Mouse (Mus musculus) forebrain, embryonic 15.5 days (tissue): ENCODE measurements around the gene Cd47. TPM values are rescaled to one million over a fixed set of nuclear protein-coding genes. Genes with fewer than 3 reads are reported as not detected.

Experiments used
- ATAC-seq: fragments of 200-750 bp; cut with Nextera tagmentation; replicated peaks from 2 replicates; pipeline ENCODE4 v1.8.0; 2017; ENCODE audit warnings: mild to moderate bottlenecking, moderate TSS enrichment, moderate library complexity
- H3K27ac ChIP-seq: fragments of 300-500 bp; sonication (generic); replicated peaks from 2 replicates; pipeline ENCODE4 v1.5.1; 2015; ENCODE audit warnings: mild to moderate bottlenecking, inconsistent platforms
- H3K27me3 ChIP-seq: fragments of 300-500 bp; sonication (generic); 2 replicates; pipeline ENCODE4 v1.6.1; 2015; ENCODE audit warnings: inconsistent platforms
- H3K36me3 ChIP-seq: fragments of 300-500 bp; sonication (generic); 2 replicates; pipeline ENCODE4 v1.6.1; 2015; ENCODE audit warnings: mild to moderate bottlenecking, inconsistent platforms
- H3K4me1 ChIP-seq: fragments of 300-500 bp; sonication (generic); 2 replicates; pipeline ENCODE4 v1.6.1; 2015; ENCODE audit warnings: inconsistent platforms
- H3K4me2 ChIP-seq: fragments of 300-500 bp; sonication (generic); replicated peaks from 2 replicates; pipeline ENCODE4 v1.6.1; 2015; ENCODE audit warnings: mild to moderate bottlenecking, inconsistent platforms
- H3K4me3 ChIP-seq: fragments of 300-500 bp; sonication (generic); 2 replicates; pipeline ENCODE4 v1.5.1; 2015; ENCODE audit warnings: mild to moderate bottlenecking, inconsistent platforms
- H3K9ac ChIP-seq: fragments of 300-500 bp; sonication (generic); replicated peaks from 2 replicates; pipeline ENCODE4 v1.6.1; 2015; ENCODE audit warnings: mild to moderate bottlenecking, inconsistent platforms
- H3K9me3 ChIP-seq: fragments of 300-500 bp; sonication (generic); 2 replicates; pipeline ENCODE4 v1.6.1; 2016; ENCODE audit warnings: inconsistent platforms
- WGBS: fragments of 180-500 bp; shearing (Covaris S2); methylation state at CpG from one replicate; pipeline ENCODE4 v1.1.7; 2015; ENCODE audit warnings: mixed read lengths; 5-methylcytosine and 5-hydroxymethylcytosine counted together
- polyA plus RNA-seq: library from polyadenylated mRNA; unstranded; fragments of >200 nt; fragmentation: Nextera tagmentation; extraction: Ambion mirVana; gene quantifications from 2 replicates; pipeline ENCODE4 v1.2.1, GENCODE M21; 2015

The Cd47 gene
- polyA plus RNA-seq, 1 experiment from 2014 or later = 123 TPM

- peaks cover 5% of the 10 kb centered on the region for H3K4me1 ChIP-seq
- H3K9me3 ChIP-seq = no peaks in the 10 kb centered on the region
- H3K27ac ChIP-seq = no peak overlapping the region
- H3K4me2 ChIP-seq = no peak overlapping the region
- ATAC-seq = peak; percentile 78
- WGBS = 28% methylated on average over 5 of the region's 5 CpGs
- H3K36me3 ChIP-seq = no peaks in the 10 kb centered on the region
- H3K9ac ChIP-seq = no peak overlapping the region
- H3K27me3 ChIP-seq = no peaks in the 10 kb centered on the region
- H3K4me3 ChIP-seq = no peak overlapping the region
These were observed 136.5 kb downstream of the Cd47 start for GRCm38 (mm10) chr16:49936793-49937192.

- no peaks in the 10 kb centered on the region for H3K27me3 ChIP-seq
- no peaks in the 10 kb centered on the region for H3K36me3 ChIP-seq
- no peaks in the 10 kb centered on the region for H3K9me3 ChIP-seq
- H3K9ac ChIP-seq = no peak overlapping the region
- no peak overlapping the region for H3K4me3 ChIP-seq
- 55% methylated on average over 11 of the region's 11 CpGs for WGBS
- no peak overlapping the region for H3K27ac ChIP-seq
- H3K4me2 ChIP-seq = no peak overlapping the region
- ATAC-seq = peak; percentile 38; the same call in 1 of the 2 replicates
- peaks cover 5% of the 10 kb centered on the region for H3K4me1 ChIP-seq
These were observed 137.2 kb downstream of the Cd47 start for GRCm38 (mm10) chr16:49937218-49938165.

DNA sequence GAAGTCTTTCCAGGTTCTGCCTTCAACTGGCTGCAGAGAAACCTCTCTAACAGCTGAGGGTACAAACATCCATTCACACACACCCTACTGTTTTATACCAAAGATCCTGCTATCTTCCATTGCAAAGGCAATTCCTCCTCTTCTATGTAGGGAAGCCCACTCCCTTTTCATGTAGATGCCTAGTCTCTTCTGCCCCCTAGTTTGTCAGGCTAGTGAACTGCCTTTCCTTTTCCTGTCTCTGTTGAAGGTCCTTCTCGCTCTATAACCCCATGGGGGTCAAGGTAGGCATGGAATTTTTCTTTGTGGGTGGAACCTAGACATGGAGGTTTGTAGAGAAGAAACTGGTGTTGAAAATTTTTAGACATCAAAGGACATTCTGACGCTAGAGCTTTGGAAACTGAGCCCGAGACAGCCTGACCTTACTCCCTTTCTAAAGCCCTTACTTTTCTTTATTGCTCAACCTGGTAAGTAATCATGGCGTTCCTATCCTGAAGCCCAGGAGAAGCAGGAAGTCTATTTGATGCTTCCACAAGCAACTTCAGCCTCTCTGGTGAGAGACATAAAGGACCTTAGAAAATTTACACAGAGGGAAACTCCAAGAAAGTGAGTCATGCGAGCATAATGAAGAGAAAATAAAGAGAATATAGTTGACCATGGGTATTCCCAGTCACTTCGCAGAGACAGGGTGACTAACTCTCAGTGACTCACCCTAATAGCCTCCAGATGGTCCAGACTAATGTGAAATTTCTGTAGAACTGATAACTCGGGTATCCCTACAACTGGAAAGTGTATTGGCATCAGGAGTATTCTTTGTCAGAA is 138.4 kb downstream of the Cd47 start:
- Histone ChIP-seq H3K9ac (no peak overlapping the region), H3K9me3 (no peaks in the 10 kb centered on the region), H3K4me2 (no peak overlapping the region), H3K27ac (no peak overlapping the region), H3K27me3 (no peaks in the 10 kb centered on the region), H3K36me3 (no peaks in the 10 kb centered on the region), H3K4me3 (no peak overlapping the region), H3K4me1 (peaks cover 5% of the 10 kb centered on the region)
- 86% methylated on average over 7 of the region's 7 CpGs for WGBS
- ATAC-seq = no peak

GRCm38 (mm10) chr16:49939376-49939775 is 139.0 kb downstream of the Cd47 start:
- Histone ChIP-seq H3K4me3 (no peak overlapping the region), H3K27me3 (no peaks in the 10 kb centered on the region), H3K4me2 (no peak overlapping the region), H3K36me3 (no peaks in the 10 kb centered on the region), H3K9me3 (no peaks in the 10 kb centered on the region), H3K9ac (no peak overlapping the region), H3K27ac (no peak overlapping the region), H3K4me1 (peaks cover 5% of the 10 kb centered on the region)
- no peak for ATAC-seq
- WGBS = 97% methylated on average over 2 of the region's 2 CpGs

- Histone ChIP-seq H3K27ac (no peak overlapping the region), H3K36me3 (no peaks in the 10 kb centered on the region)
These were observed 140.1 kb downstream of the Cd47 start for GRCm38 (mm10) chr16:49940473-49940872.

DNA sequence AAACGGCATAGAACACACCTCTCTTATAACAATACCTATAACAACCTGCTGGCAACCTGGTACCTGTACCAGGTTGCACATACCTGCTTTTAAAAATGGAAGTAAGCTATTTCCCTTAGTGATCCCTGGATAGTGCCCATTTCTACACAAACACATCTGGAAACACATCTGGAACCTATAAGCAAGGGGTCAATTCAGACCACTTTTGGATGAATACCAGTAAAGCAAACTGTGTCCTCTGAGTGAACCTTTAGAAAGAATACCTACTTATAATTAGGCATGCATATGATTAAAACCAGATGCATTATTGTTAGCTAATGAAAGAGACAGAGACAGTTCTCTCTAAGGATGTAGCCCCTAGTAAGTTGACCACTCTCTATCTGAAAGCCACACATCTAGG is 140.7 kb downstream of the Cd47 start:
- Histone ChIP-seq H3K4me2 (no peak overlapping the region), H3K36me3 (no peaks in the 10 kb centered on the region), H3K27me3 (no peaks in the 10 kb centered on the region), H3K4me1 (peaks cover 5% of the 10 kb centered on the region), H3K9ac (no peak overlapping the region), H3K27ac (no peak overlapping the region), H3K9me3 (no peaks in the 10 kb centered on the region), H3K4me3 (no peak overlapping the region)
- ATAC-seq = no peak
- 86% methylated on average over 1 of the region's 1 CpGs for WGBS

More at GRCm38 (mm10) chr16:49940473-49940872, 140.1 kb downstream of the Cd47 start:
- no peak for ATAC-seq
- Histone ChIP-seq H3K9ac (no peak overlapping the region), H3K4me3 (no peak overlapping the region), H3K9me3 (no peaks in the 10 kb centered on the region), H3K4me2 (no peak overlapping the region), H3K27me3 (no peaks in the 10 kb centered on the region), H3K4me1 (peaks cover 5% of the 10 kb centered on the region)

- H3K36me3 ChIP-seq = no peaks in the 10 kb centered on the region
- 78% methylated on average over 1 of the region's 1 CpGs for WGBS
- ATAC-seq = no peak
These were observed 143.4 kb downstream of the Cd47 start for GRCm38 (mm10) chr16:49943726-49944125.

DNA sequence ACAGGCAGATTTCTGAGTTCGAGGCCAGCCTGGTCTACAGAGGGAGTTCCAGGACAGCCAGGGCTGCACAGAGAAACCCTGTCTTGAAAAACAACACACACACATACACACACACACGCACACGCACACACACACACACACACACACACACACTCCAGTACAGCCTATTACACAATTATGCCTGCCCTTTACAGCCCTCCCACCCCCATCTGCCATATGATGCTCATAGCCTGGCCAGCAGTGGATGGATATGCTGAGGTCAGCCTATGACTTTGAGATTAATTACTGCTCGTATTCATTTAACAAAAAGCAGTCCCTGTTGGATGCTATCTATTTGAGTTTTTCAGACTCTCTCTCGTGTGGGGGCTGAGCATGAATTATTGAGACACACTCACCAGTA is 144.8 kb downstream of the Cd47 start:
- Histone ChIP-seq H3K4me3 (no peak overlapping the region), H3K4me2 (no peak overlapping the region), H3K4me1 (no peaks in the 10 kb centered on the region), H3K9me3 (no peaks in the 10 kb centered on the region), H3K27me3 (no peaks in the 10 kb centered on the region), H3K9ac (no peak overlapping the region), H3K27ac (no peak overlapping the region), H3K36me3 (no peaks in the 10 kb centered on the region)
- 84% methylated on average over 5 of the region's 5 CpGs for WGBS
- ATAC-seq = no peak

More at GRCm38 (mm10) chr16:49943726-49944125, 143.4 kb downstream of the Cd47 start:
- Histone ChIP-seq H3K27me3 (no peaks in the 10 kb centered on the region), H3K4me3 (no peak overlapping the region), H3K4me2 (no peak overlapping the region), H3K4me1 (no peaks in the 10 kb centered on the region), H3K9ac (no peak overlapping the region), H3K27ac (no peak overlapping the region), H3K9me3 (no peaks in the 10 kb centered on the region)

DNA sequence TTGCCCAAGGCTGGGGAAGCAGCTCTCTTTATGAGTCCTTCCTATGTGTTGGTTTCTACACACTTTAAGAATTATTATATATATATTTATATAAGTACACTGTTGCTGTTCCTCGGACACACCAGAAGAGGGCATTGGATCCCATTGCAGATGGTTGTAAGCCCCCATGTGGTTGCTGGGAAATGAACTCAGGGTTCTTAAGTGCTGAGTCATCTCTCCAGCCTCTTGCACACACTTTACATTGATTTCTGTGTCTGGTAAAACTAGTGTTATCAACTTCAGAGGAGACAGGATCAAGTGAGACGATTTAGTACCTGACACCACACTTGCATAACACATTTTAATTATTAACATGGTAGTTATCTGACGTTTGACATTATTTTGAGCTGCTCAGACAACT is 146.7 kb downstream of the Cd47 start:
- H3K36me3 ChIP-seq = no peaks in the 10 kb centered on the region
- no peak for ATAC-seq
- no peaks in the 10 kb centered on the region; the same call in 1 of the 2 replicates for H3K9me3 ChIP-seq
- no peaks in the 10 kb centered on the region for H3K27me3 ChIP-seq
- WGBS = 86% methylated on average over 3 of the region's 3 CpGs
- H3K4me3 ChIP-seq = no peak overlapping the region
- no peaks in the 10 kb centered on the region for H3K4me1 ChIP-seq
- no peak overlapping the region for H3K27ac ChIP-seq
- no peak overlapping the region for H3K9ac ChIP-seq
- no peak overlapping the region for H3K4me2 ChIP-seq

GRCm38 (mm10) chr16:49947610-49948009 is 147.3 kb downstream of the Cd47 start:
- H3K9me3 ChIP-seq = no peaks in the 10 kb centered on the region; the same call in 1 of the 2 replicates
- 93% methylated on average over 7 of the region's 7 CpGs for WGBS
- H3K36me3 ChIP-seq = no peaks in the 10 kb centered on the region

DNA sequence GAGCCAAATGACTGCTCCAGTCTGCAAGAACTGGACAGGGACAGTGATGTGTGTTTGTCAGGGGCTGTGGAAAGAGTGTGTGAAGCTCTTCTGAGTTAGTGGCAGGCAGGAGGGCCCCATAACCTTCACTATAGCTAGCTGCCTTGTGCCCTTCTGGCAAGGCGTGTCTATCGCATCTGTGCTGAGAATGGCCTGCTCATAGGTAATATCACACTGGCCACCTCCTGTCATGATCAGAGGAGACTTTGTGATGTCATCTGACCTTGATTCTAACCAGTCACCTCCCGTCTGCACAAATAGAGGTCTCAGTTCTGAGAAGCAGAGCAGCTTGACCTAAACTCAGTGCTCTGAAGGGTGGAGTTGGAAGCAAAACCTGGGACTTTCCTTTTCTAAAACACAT is 148.0 kb downstream of the Cd47 start:
- 90% methylated on average over 3 of the region's 3 CpGs for WGBS
- Histone ChIP-seq H3K9me3 (no peaks in the 10 kb centered on the region; the same call in 1 of the 2 replicates), H3K27me3 (no peaks in the 10 kb centered on the region), H3K4me1 (no peaks in the 10 kb centered on the region), H3K4me2 (no peak overlapping the region), H3K36me3 (no peaks in the 10 kb centered on the region), H3K4me3 (no peak overlapping the region), H3K9ac (no peak overlapping the region), H3K27ac (no peak overlapping the region)
- ATAC-seq = no peak

More at GRCm38 (mm10) chr16:49947610-49948009, 147.3 kb downstream of the Cd47 start:
- H3K9ac ChIP-seq = no peak overlapping the region
- ATAC-seq = no peak
- H3K4me3 ChIP-seq = no peak overlapping the region
- no peaks in the 10 kb centered on the region for H3K4me1 ChIP-seq
- no peaks in the 10 kb centered on the region for H3K27me3 ChIP-seq
- H3K4me2 ChIP-seq = no peak overlapping the region
- no peak overlapping the region for H3K27ac ChIP-seq

- WGBS = 68% methylated on average over 4 of the region's 4 CpGs
- no peaks in the 10 kb centered on the region for H3K27me3 ChIP-seq
- H3K4me2 ChIP-seq = no peak overlapping the region
- H3K27ac ChIP-seq = no peak overlapping the region
- H3K4me3 ChIP-seq = no peak overlapping the region
- no peaks in the 10 kb centered on the region; the same call in 1 of the 2 replicates for H3K9me3 ChIP-seq
- H3K36me3 ChIP-seq = no peaks in the 10 kb centered on the region
- no peaks in the 10 kb centered on the region for H3K4me1 ChIP-seq
- no peak for ATAC-seq
- H3K9ac ChIP-seq = no peak overlapping the region
These were observed 148.9 kb downstream of the Cd47 start for GRCm38 (mm10) chr16:49949261-49949660.
